Mouse (Mus musculus): ENCODE results near the gene Fyn. TPM values are rescaled to one million over a fixed set of nuclear protein-coding genes. Genes with fewer than 3 reads are reported as not detected.
A peak's percentile ranks its signal among the peaks of the same experiment; 100 is the strongest.

The Fyn gene
- polyA plus RNA-seq, 1 experiment from 2014 or later, result 36.0 TPM

DNA sequence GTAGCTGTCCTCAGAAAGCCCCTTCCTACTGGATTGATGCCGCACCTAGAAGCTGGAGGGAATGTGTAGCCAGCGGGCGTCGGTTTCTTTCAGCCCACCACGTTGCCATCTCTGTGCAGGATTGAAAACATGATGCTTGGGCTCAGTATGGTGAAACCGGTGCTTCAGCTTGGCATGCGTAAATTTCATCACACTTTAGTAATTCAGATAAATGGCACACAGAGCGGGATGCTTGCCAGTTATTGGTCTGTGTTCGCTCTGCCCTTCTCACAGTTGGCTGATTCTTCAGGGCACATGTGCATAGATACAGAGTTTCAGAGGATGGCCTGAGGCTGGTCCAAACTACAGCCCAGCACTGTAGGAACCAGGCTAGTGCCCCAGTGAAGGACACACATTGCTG lies 53.1 kb downstream of the Fyn start:
- WGBS, result 83% methylated on average over 9 of the region's 9 CpGs
- ATAC-seq (replicated peaks; ENCODE audit: low FRiP score, low TSS enrichment, low read depth), result no peak
- no peak for DNase-seq (ENCODE audit: low spot score)
- H3K9me3 ChIP-seq (ENCODE audit: control insufficient read depth, low read length), result no peaks in the 10 kb centered on the region
- 0 out of 2 replicates have a peak, but pooled peaks cover 3% of the 10 kb centered on the region for H3K36me3 ChIP-seq (ENCODE audit: control insufficient read depth, insufficient read depth, low read length)
- no peak overlapping the region for H3K4me2 ChIP-seq (ENCODE audit: low read length)
- H3K27me3 ChIP-seq (replicated peaks; ENCODE audit: control insufficient read depth, insufficient read depth, low read length), result no peaks in the 10 kb centered on the region
- H3K9ac ChIP-seq (ENCODE audit: low read length), result no peak overlapping the region
- no peak overlapping the region for H3K27ac ChIP-seq (ENCODE audit: low read depth)
- peaks cover 36% of the 10 kb centered on the region for H3K4me1 ChIP-seq (replicated peaks; ENCODE audit: control insufficient read depth, insufficient read depth, low read length)
- no peak overlapping the region for H3K4me3 ChIP-seq (ENCODE audit: low read depth, low read length)

DNA sequence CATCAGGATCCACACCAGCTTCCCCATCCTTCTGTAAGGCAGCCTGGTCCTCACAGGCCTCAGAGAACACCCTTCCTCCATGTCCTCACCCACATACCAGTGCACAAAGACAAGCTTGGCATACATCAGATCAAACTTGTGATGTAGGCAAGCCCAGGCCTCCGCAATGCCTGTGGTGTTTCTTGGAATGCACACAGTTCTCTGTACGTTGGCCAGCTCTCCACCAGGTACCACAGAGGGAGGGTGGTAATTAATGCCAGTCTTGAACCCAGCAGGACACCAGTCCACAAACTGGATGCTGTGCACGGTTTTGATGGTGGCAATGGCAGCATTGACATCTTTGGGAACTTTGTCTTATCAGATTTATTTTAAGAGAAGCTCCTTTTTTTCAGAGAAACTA lies 56.0 kb downstream of the Fyn start:
- H3K27ac ChIP-seq (ENCODE audit: low read depth), result no peak overlapping the region
- H3K4me1 ChIP-seq (replicated peaks; ENCODE audit: control insufficient read depth, insufficient read depth, low read length), result peaks cover 24% of the 10 kb centered on the region
- H3K9me3 ChIP-seq (ENCODE audit: control insufficient read depth, low read length), result no peaks in the 10 kb centered on the region
- ATAC-seq (replicated peaks; ENCODE audit: low FRiP score, low TSS enrichment, low read depth), result no peak
- 90% methylated on average over 3 of the region's 3 CpGs for WGBS
- H3K4me3 ChIP-seq (ENCODE audit: low read depth, low read length), result no peak overlapping the region
- H3K36me3 ChIP-seq (ENCODE audit: control insufficient read depth, insufficient read depth, low read length), result 0 out of 2 replicates have a peak, but pooled peaks cover 3% of the 10 kb centered on the region
- no peak for DNase-seq (ENCODE audit: low spot score)
- H3K9ac ChIP-seq (ENCODE audit: low read length), result no peak overlapping the region
- no peaks in the 10 kb centered on the region for H3K27me3 ChIP-seq (replicated peaks; ENCODE audit: control insufficient read depth, insufficient read depth, low read length)
- H3K4me2 ChIP-seq (ENCODE audit: low read length), result no peak overlapping the region

DNA sequence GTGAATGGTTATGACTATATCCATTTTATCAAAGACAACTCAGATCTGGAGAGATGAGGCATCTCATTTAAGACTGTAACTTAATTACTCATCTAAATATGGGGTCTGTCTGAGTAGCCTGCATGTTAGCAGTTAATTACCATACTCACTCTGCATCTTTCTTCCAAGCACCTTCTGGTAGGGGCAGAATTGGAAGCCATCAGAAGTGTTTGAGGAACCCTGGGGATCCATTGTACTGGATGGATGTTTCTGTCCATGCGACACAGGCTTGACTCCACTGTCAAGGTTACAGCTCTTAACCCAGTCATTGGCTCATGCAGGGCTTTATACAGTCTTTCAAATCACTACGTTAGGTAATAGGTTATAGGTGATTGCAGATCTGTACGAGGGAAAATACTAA lies 57.4 kb downstream of the Fyn start:
- WGBS, result 93% methylated on average over 3 of the region's 3 CpGs
- no peak overlapping the region for H3K27ac ChIP-seq (ENCODE audit: low read depth)
- no peak overlapping the region for H3K9ac ChIP-seq (ENCODE audit: low read length)
- ATAC-seq (replicated peaks; ENCODE audit: low FRiP score, low TSS enrichment, low read depth), result no peak
- H3K4me1 ChIP-seq (replicated peaks; ENCODE audit: control insufficient read depth, insufficient read depth, low read length), result peaks cover 20% of the 10 kb centered on the region
- no peak overlapping the region for H3K4me2 ChIP-seq (ENCODE audit: low read length)
- no peaks in the 10 kb centered on the region for H3K27me3 ChIP-seq (replicated peaks; ENCODE audit: control insufficient read depth, insufficient read depth, low read length)
- no peaks in the 10 kb centered on the region for H3K9me3 ChIP-seq (ENCODE audit: control insufficient read depth, low read length)
- H3K4me3 ChIP-seq (ENCODE audit: low read depth, low read length), result no peak overlapping the region
- H3K36me3 ChIP-seq (ENCODE audit: control insufficient read depth, insufficient read depth, low read length), result 0 out of 2 replicates have a peak, but pooled peaks cover 3% of the 10 kb centered on the region
- no peak for DNase-seq (ENCODE audit: low spot score)

DNA sequence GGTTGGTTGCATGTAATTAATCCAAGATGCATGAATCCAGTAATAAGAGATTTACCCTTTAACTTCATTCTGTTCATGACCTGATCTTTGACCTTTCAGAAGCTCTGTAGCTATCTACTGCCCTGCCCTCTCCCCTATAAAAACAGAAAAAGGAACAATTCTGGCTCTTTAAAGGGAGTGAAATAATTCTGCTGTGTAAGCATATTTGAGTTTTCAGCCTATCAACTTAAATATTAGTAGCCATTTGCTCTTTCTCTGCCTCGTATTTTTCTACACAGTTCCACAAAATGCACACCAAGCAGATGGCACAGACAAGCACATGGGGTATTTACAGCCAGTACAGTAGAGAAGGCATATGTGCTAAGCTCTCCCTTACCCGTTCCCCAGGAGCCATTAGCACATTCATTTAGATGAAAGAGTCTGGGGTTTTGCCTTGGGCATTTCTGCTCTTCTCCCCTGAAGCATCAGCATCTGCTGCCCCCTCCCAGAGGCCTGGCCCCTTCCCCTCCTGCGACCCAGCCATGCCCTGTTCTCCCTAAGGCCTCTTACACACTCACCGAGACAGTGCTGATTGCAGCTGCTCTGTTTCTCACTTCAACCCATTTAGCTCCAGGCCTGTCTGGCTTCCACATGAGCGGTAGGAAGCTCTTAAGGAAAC lies 58.3 kb downstream of the Fyn start:
- DNase-seq (ENCODE audit: low spot score), result no peak
- no peak overlapping the region for H3K4me2 ChIP-seq (ENCODE audit: low read length)
- H3K27ac ChIP-seq (ENCODE audit: low read depth), result no peak overlapping the region
- H3K4me1 ChIP-seq (replicated peaks; ENCODE audit: control insufficient read depth, insufficient read depth, low read length), result peaks cover 14% of the 10 kb centered on the region
- H3K9me3 ChIP-seq (ENCODE audit: control insufficient read depth, low read length), result no peaks in the 10 kb centered on the region
- no peak for ATAC-seq (replicated peaks; ENCODE audit: low FRiP score, low TSS enrichment, low read depth)
- WGBS, result 38% methylated on average over 5 of the region's 5 CpGs
- H3K27me3 ChIP-seq (replicated peaks; ENCODE audit: control insufficient read depth, insufficient read depth, low read length), result no peaks in the 10 kb centered on the region
- H3K9ac ChIP-seq (ENCODE audit: low read length), result no peak overlapping the region
- H3K4me3 ChIP-seq (ENCODE audit: low read depth, low read length), result no peak overlapping the region
- H3K36me3 ChIP-seq (ENCODE audit: control insufficient read depth, insufficient read depth, low read length), result 0 out of 2 replicates have a peak, but pooled peaks cover 3% of the 10 kb centered on the region

DNA sequence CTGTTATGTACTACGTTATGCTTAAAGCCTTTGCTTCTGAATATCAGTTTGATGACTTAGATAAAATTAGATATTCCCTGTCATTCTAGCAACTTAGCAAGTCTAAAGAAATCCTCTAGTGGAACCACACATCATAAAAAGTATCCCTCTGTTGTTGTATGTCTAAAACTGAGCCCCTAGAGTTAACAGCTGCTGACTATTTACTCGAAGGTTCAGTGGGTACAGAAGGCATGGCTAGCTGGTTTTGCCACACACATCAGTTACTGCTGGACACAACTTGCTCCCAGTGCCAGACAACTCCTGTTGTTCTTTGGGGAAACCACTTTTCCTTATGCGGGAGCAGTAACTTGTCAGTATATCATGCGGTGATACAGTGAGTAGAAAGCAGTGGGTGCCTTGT lies 61.0 kb downstream of the Fyn start:
- Histone ChIP-seq H3K4me2 (ENCODE audit: low read length) (no peak overlapping the region), H3K9ac (ENCODE audit: low read length) (no peak overlapping the region), H3K36me3 (ENCODE audit: control insufficient read depth, insufficient read depth, low read length) (0 out of 2 replicates have a peak, but pooled peaks cover 3% of the 10 kb centered on the region), H3K27me3 (replicated peaks; ENCODE audit: control insufficient read depth, insufficient read depth, low read length) (no peaks in the 10 kb centered on the region), H3K4me1 (replicated peaks; ENCODE audit: control insufficient read depth, insufficient read depth, low read length) (peaks cover 14% of the 10 kb centered on the region), H3K4me3 (ENCODE audit: low read depth, low read length) (no peak overlapping the region), H3K27ac (ENCODE audit: low read depth) (no peak overlapping the region), H3K9me3 (ENCODE audit: control insufficient read depth, low read length) (no peaks in the 10 kb centered on the region)
- ATAC-seq (replicated peaks; ENCODE audit: low FRiP score, low TSS enrichment, low read depth) (no peak), DNase-seq (ENCODE audit: low spot score) (no peak)
- WGBS, result 83% methylated on average over 4 of the region's 4 CpGs

DNA sequence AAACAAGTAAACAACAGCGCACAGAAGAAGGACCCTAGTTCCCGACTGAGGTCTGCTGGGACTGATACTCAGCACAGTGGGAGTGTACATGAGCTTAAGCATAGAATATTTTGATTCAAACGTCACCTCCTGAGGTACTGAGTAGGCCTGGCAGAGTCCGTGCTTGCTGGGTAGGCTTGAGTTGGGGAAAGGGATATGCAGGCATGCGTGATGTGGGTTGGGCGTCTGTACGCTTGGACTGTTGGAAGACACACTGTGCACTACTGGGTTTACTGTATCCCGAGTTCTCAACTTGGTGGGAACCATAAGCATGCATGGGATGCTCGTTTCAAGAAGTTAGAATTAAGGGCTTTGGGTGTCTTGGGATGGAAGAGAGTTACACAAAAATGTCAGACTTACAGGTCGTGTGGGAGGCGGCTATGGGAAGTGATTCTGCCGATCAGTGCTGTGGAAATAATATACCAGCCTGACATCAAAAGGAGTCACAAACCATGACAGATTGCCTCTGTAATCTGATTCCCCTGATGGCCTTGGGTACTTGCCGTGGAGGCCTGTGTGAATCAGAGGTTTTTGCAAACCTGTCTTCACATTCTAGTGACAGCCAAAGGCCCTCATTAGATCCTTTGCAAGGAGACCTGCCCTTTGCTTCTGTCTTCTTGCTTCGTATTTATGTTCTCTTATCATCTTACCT lies 61.6 kb downstream of the Fyn start:
- ATAC-seq (replicated peaks; ENCODE audit: low FRiP score, low TSS enrichment, low read depth) (no peak), DNase-seq (ENCODE audit: low spot score) (no peak)
- H3K4me2 ChIP-seq (ENCODE audit: low read length), result no peak overlapping the region
- peaks cover 14% of the 10 kb centered on the region for H3K4me1 ChIP-seq (replicated peaks; ENCODE audit: control insufficient read depth, insufficient read depth, low read length)
- H3K4me3 ChIP-seq (ENCODE audit: low read depth, low read length), result no peak overlapping the region
- no peak overlapping the region for H3K27ac ChIP-seq (ENCODE audit: low read depth)
- no peaks in the 10 kb centered on the region for H3K27me3 ChIP-seq (replicated peaks; ENCODE audit: control insufficient read depth, insufficient read depth, low read length)
- H3K36me3 ChIP-seq (ENCODE audit: control insufficient read depth, insufficient read depth, low read length), result 0 out of 2 replicates have a peak, but pooled peaks cover 3% of the 10 kb centered on the region
- no peak overlapping the region for H3K9ac ChIP-seq (ENCODE audit: low read length)
- H3K9me3 ChIP-seq (ENCODE audit: control insufficient read depth, low read length), result no peaks in the 10 kb centered on the region
- 61% methylated on average over 14 of the region's 14 CpGs for WGBS

DNA sequence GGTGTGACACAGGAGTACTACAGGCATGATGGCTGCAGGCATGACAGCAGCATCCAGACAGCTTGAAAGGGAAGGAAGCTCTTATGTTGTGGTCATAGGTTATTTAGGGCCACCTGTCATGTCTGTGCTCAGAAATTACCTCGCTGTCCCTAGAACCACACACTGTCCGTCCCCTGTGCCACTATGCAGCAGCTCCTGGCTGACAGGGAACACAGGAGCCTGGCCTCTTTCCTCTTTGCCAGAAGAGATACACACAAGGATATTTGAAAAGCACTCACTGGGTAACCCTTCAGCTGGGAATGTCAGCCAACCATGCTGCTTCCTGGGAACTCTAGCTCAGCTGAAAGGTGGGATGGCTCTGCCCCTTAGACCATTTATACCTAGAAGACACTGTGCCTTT lies 62.6 kb downstream of the Fyn start:
- H3K36me3 ChIP-seq (ENCODE audit: control insufficient read depth, insufficient read depth, low read length), result no peaks in the 10 kb centered on the region
- 77% methylated on average over 2 of the region's 2 CpGs for WGBS
- H3K9ac ChIP-seq (ENCODE audit: low read length), result no peak overlapping the region
- DNase-seq (ENCODE audit: low spot score) (no peak), ATAC-seq (replicated peaks; ENCODE audit: low FRiP score, low TSS enrichment, low read depth) (no peak)
- no peak overlapping the region for H3K4me3 ChIP-seq (ENCODE audit: low read depth, low read length)
- no peak overlapping the region for H3K27ac ChIP-seq (ENCODE audit: low read depth)
- peaks cover 13% of the 10 kb centered on the region for H3K4me1 ChIP-seq (replicated peaks; ENCODE audit: control insufficient read depth, insufficient read depth, low read length)
- H3K27me3 ChIP-seq (replicated peaks; ENCODE audit: control insufficient read depth, insufficient read depth, low read length), result no peaks in the 10 kb centered on the region
- no peaks in the 10 kb centered on the region for H3K9me3 ChIP-seq (ENCODE audit: control insufficient read depth, low read length)
- no peak overlapping the region for H3K4me2 ChIP-seq (ENCODE audit: low read length)

DNA sequence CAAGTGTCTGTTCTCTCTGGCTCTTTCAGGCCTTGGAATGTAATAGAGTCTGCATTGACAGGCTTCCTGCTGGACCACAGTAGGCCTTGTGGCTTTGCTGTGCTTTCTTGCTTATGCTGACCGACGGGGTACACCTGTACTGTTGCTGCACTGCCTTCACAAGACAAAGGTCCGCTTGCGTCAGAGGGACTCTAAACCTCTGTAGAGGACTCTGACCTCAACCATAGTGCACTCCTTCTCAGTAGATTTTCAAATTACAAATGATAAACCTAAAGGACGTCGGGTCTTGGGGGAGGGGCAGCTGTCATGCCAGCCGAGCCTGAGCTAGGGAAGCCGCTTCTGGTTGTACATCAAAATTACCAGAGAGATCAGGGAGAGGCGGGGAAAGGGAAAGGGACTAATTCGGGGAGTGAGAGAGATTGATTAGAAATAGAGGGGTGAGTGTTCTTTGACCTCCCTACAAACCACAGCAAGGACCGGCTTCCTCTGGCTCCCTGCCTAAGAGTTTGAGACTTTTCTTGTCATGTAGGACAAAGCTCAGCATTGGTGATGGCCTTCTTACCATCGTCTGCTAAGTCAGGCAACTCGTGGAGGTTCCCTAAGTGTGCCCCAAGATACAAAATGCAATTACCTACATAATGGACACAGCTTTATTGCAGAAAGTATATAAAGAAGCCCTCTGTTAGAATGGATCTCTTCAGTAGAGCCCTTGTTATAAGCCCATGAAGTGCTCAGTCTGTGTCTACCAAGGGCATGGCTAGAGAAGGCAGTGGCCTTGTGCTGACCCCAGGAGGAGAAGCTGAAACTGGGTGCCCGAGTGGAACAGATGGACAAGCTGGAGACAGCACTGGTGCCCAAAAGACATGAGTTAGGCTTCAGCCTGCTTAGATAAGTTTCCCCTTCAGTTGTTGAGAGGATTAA lies 64.3 kb downstream of the Fyn start:
- no peak overlapping the region for H3K4me3 ChIP-seq (ENCODE audit: low read depth, low read length)
- no peak overlapping the region for H3K9ac ChIP-seq (ENCODE audit: low read length)
- no peak overlapping the region for H3K27ac ChIP-seq (ENCODE audit: low read depth)
- ATAC-seq (replicated peaks; ENCODE audit: low FRiP score, low TSS enrichment, low read depth) (peak; percentile 37; the same call in 1 of the 2 replicates), DNase-seq (ENCODE audit: low spot score) (no peak)
- no peak overlapping the region for H3K4me2 ChIP-seq (ENCODE audit: low read length)
- H3K9me3 ChIP-seq (ENCODE audit: control insufficient read depth, low read length), result no peaks in the 10 kb centered on the region
- H3K36me3 ChIP-seq (ENCODE audit: control insufficient read depth, insufficient read depth, low read length), result no peaks in the 10 kb centered on the region
- H3K4me1 ChIP-seq (replicated peaks; ENCODE audit: control insufficient read depth, insufficient read depth, low read length), result peaks cover 5% of the 10 kb centered on the region
- H3K27me3 ChIP-seq (replicated peaks; ENCODE audit: control insufficient read depth, insufficient read depth, low read length), result no peaks in the 10 kb centered on the region
- 64% methylated on average over 14 of the region's 14 CpGs for WGBS

Measured in intestine, embryonic 14.5 days (tissue).